Mouse (Mus musculus): Measurements from ENCODE around the gene Tm9sf2.

Tm9sf2 gene

DNA sequence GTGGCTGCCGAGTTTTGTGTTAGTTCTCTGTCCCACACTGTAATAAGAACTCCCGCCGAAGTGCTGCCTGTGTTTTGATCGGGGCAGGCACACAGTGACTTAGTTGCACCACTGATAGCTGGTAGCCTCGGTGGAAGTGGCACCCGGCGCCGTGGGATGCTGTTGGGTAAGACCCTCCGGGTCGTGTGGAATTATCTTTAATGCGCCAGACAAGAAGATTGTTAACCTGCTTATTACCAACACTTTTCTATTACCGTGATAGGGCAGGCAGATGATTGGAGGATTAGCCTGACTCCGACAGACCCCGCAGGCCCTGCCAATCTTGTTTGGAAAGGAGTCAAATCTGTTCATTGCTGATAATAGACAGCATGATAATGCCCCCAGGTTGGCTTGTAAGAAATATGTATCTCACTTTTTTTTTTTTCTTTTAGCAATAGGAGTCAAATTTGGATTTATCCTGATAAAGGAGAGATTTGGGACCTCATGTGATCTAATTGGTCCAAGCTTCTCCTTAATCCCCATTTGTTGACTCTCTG lies 69.5 kb downstream of the Tm9sf2 start:
- DNase-seq (ENCODE audit: low spot score) = no peak

DNA sequence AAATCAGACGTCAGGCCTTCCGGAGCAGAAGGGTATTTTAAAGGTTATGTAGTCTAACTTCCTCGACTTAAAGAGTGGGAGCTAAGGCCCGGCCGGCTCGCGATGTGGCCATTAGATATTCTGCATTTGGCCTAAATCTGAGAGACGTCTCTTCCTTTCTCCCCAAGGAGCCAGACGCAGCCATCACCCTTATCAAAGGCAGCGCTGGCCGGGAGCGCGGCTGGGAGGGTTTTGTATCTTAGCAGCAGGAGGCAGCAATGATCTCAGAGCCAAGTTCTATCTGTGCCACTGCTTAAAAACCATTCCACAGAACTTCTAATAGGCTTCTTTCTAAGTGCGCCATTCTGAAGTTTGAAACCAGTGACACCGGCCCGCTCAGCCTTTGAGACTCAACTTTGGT lies 72.4 kb downstream of the Tm9sf2 start:
- DNase-seq (ENCODE audit: low spot score) = no peak

DNA sequence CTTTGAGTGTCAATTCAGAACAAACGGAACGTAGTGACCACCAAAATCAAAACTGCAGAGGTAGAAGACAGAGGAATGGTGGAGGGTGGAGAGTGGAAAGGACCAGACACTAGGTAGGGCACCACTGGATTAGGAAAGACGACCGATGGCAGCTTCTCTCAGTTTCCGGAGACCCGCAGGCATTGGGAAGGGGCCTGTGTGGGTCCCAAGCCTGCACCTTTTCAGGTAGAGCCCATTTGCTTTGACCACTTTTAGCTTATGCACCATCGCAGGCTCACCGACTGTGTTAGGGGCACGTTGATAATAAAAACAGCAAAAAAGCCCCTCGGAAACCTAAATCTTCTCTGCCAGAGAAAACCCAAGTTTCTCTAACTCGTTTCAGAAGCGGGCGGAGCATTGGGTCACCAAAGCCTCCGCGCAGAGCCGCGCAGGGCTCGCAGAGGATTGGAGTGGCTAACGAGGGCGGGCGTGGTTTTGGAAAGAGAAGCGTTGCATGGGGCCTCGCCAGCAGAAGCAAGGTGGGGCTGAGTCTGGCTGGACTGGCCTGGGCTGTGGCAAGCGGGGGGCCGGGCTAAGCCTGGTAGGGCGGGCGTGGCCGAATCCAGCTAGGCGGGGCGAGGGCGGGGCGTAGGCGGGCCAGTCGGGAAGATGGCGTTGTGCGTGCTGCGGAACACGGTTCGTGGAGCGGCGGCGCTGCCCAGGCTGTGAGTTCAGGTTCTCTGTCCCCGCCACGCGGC lies 74.4 kb downstream of the Tm9sf2 start, which contains the start of gene Clybl:
TSS of gene Clybl (plus strand) at position 627 of the 737 bp plus-strand sequence.
- DNase-seq (ENCODE audit: low spot score) = peak; percentile 88

DNA sequence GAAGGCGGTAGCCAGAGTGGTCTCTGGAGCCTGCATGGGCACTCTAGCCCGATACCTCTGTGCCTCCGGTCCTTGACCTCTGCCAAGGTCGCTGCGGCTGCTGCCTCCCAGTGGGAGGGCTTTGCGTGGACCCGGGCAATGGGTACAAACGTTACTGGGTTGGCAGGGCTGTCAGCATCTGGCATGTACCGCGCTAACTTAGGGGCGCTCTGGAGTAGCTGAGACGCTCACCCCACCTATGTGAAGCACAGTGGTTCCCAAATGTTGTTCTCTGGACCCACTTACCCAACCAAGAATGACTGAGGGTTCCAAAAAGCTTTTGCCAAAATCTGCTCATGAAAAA lies 74.9 kb downstream of the Tm9sf2 start:
- no peak for DNase-seq (ENCODE audit: low spot score)

DNA sequence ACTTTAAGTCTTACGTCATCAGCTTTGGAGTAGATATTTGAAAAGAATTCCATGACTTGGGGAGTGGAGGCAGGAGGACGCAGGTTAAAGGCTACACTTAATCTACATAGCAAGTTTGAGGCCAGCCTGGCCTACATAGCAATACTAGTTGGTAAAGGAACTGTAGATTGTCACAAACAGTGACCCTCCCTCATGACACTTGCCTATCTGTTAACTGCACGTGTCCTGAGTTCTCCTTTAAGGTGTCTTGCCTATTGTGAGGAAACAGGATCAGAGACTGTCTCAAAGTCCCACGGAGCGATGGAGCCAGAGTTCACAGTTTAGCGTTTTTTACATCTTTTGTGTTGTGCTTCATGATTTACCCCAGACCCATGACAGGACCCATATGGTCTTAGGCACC lies 75.4 kb downstream of the Tm9sf2 start:
- DNase-seq (ENCODE audit: low spot score) = no peak

GRCm38 (mm10) chr14:122183974-122184373 lies 77.1 kb downstream of the Tm9sf2 start:
- DNase-seq (ENCODE audit: low spot score) = peak; percentile 76

DNA sequence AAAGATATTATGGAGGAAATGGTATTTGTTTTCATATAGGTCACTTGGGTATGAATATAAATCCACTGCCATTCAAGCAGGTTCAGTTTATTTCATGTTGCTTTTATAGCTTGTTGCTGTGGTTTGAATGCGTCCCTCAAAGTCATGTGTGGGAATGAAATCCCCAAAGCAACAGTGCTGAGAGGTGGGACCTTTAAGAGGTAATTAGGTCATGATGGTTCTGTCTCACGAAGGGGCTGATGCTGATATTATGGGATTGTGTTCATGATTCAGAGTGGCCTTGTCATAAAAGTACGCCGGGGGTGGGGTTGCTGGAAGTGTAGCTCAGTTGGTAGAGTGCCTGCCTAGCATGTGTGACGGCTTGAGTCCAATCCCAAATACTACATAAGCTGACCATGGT lies 81.4 kb downstream of the Tm9sf2 start:
- no peak for DNase-seq (ENCODE audit: low spot score)

DNA sequence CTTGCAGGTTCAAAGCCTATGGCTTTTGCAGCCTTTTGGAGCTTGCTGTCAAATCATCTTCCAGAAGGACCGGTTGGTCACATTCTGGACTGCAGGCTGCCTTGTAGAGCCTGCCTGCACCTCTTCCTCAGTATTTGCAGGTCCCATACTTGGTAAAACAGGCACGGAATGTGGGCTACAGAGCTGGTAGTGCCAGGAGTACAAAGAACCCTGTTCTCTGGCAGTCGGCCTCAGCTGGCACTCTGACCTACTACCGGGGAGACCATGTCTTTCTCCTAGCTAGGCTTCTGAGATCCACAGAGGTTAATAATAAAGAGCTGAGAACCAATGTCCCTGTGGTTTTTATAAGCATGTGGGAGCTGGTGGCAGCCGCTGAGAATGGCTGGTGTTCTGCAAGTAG lies 83.1 kb downstream of the Tm9sf2 start:
- no peak for DNase-seq (ENCODE audit: low spot score)

GRCm38 (mm10) chr14:122190527-122190926 lies 83.7 kb downstream of the Tm9sf2 start:
- no peak for DNase-seq (ENCODE audit: low spot score)

DNA sequence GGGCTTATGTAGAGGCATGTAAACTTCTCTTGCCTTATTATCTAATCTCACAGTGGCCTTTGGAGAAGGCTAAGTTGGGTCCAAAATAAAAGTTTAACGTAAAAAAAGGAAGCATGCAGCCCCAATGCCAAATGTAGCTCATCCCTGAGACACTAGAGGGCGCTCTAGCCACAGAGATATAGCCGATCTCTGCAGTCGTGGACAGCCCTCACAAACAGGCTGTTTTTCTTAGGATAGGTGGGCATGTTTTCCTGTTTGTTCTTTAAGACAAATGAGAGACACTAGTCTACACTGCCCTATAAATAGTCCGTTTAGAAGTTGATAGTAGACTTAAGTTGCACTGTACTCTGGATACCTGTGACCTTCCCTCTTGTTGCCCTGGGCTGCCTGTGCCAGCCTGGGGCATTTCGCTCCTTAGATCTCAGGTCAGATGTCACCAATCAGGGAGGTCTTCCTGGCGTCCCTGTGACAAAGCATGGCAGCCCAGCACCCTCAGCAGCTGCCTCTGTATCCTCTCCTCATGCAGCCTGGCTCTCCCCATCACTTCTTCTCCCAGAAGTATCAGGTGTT lies 84.2 kb downstream of the Tm9sf2 start:
- peak; percentile 68 for DNase-seq (ENCODE audit: low spot score)

GRCm38 (mm10) chr14:122194630-122195029 lies 87.8 kb downstream of the Tm9sf2 start:
- no peak for DNase-seq (ENCODE audit: low spot score)

DNA sequence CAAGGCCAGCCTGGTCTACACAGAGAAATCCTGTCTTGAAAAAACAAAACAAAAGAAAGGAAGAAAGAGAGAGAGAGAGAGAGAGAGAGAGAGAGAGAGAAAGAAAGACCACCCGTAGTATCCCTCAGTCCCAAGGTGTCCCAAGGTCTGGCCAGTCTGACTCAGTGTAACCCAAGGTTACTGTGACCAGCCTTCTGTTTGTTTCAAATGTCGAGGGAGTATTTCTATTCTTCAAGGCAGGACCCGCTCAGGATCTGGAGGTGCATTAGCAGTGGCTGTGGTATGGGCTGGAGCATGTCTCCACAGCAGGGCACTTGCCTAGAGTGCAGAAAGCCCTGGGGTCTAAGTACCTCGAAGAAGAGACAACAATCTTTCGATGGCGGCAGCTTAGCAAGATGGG lies 90.0 kb downstream of the Tm9sf2 start:
- no peak for DNase-seq (ENCODE audit: low spot score)

GRCm38 (mm10) chr14:122200247-122200885 lies 93.5 kb downstream of the Tm9sf2 start:
- DNase-seq (ENCODE audit: low spot score) = no peak

GRCm38 (mm10) chr14:122209177-122209576 lies 102.3 kb downstream of the Tm9sf2 start:
- DNase-seq (ENCODE audit: low spot score) = no peak
